Mouse (Mus musculus) brain, embryonic 14.5 days (tissue): Measurements from ENCODE around the gene Cep128. TPM values are rescaled to one million over a fixed set of nuclear protein-coding genes. Genes with fewer than 3 reads are reported as not detected.

ENCODE experiments used
- DNase-seq: peaks from one replicate; pipeline ENCODE4 v3.0.0-alpha.2; 2011; ENCODE audit warnings: low read depth
- CTCF ChIP-seq: fragments of 200-500 bp; IDR thresholded peaks from 2 replicates; pipeline ENCODE4 v1.5.1; 2012; ENCODE audit warnings: inconsistent platforms, mild to moderate bottlenecking, moderate library complexity, borderline replicate concordance; ENCODE audit not compliant: insufficient read depth, insufficient read length; ENCODE audit errors: extremely low read depth
- POLR2A ChIP-seq: fragments of 200-500 bp; IDR thresholded peaks from 2 replicates; pipeline ENCODE4 v1.6.1; 2012; ENCODE audit warnings: mild to moderate bottlenecking, inconsistent platforms, borderline replicate concordance; ENCODE audit not compliant: poor library complexity, insufficient read depth, insufficient read length, severe bottlenecking; ENCODE audit errors: extremely low read depth
- polyA plus RNA-seq: library from polyadenylated mRNA; depleted of rRNA; stranded (reverse); fragments of >200 nt; gene quantifications from 2 replicates; pipeline ENCODE4 v1.2.3, GENCODE M21; 2012; rRNA removed

The Cep128 gene
- polyA plus RNA-seq, 1 experiment: 5.3 TPM

GRCm38 (mm10) chr12:90971156-90971555 lies 413.1 kb downstream of the Cep128 start:
- TF ChIP-seq CTCF: no peak
- TF ChIP-seq POLR2A: no peak
- no peak for DNase-seq

- DNase-seq: no peak
- TF ChIP-seq POLR2A: no peak
- TF ChIP-seq CTCF: no peak
Observed at GRCm38 (mm10) chr12:90961386-90962017, 422.7 kb downstream of the Cep128 start.

GRCm38 (mm10) chr12:90954740-90955473 lies 429.3 kb downstream of the Cep128 start:
- peak; percentile 89 for DNase-seq
- TF ChIP-seq POLR2A (no peak), CTCF (no peak)

Other genes starting within 250 kb of the Cep128 start
- 0.35 and 0.41 TPM in 2 replicates for gene Tshr, start 154 bp upstream of the Cep128 start, polyA plus RNA-seq
- gene Gtf2a1, start 206.1 kb upstream of the Cep128 start, polyA plus RNA-seq: 27.1 and 35.5 TPM in 2 replicates